Mouse (Mus musculus): ENCODE measurements around the gene Nxpe5. TPM values are rescaled to one million over a fixed set of nuclear protein-coding genes. Genes with fewer than 3 reads are reported as not detected.

The Nxpe5 gene
- polyA plus RNA-seq, 1 experiment, result 0.73 TPM

DNA sequence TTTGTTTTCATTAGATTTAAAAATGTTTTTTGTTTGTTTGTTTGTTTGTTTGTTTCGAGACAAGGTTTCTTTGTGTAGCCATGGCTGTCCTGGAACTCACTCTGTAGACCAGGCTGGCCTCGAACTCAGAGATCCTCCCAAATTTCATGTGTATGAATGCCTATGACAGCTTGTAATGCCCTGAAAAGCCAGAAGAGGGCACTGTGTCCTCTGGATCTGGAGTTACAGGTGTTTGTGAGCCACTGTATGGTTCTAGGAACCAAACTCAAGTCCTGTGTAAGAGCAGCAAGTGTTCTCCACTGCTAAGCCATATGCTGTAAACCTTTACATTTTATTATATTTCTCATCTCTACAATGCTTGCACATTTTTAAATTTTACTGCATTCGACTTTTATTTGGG lies 62.2 kb downstream of the Nxpe5 start:
- DNase-seq, result peak; percentile 31
- Histone ChIP-seq H3K27me3 (ENCODE audit: control insufficient read depth, insufficient read depth, low read length) (no peaks in the 10 kb centered on the region), H3K27ac (ENCODE audit: control insufficient read depth, insufficient read depth, low read length) (no peak overlapping the region), H3K36me3 (ENCODE audit: control insufficient read depth, insufficient read depth, low read length) (no peaks in the 10 kb centered on the region), H3K4me3 (ENCODE audit: control insufficient read depth, insufficient read depth, low read length) (no peak overlapping the region), H3K4me1 (replicated peaks; ENCODE audit: control insufficient read depth, insufficient read depth, low read length) (no peaks in the 10 kb centered on the region)
- TF ChIP-seq POLR2A (IDR thresholded peaks at IDR 0.05; ENCODE audit: control insufficient read depth, extremely low read depth, insufficient read depth, low read length, poor library complexity) (no peak), CTCF (IDR thresholded peaks at IDR 0.05; ENCODE audit: borderline replicate concordance, control insufficient read depth, extremely low read depth, insufficient read depth, low read length, poor library complexity) (no peak)
- WGBS, result 82% methylated on average over 3 of the region's 3 CpGs

- H3K36me3 ChIP-seq (ENCODE audit: control insufficient read depth, insufficient read depth, low read length), result no peaks in the 10 kb centered on the region
- no peaks in the 10 kb centered on the region for H3K4me1 ChIP-seq (replicated peaks; ENCODE audit: control insufficient read depth, insufficient read depth, low read length)
- no peaks in the 10 kb centered on the region for H3K27me3 ChIP-seq (ENCODE audit: control insufficient read depth, insufficient read depth, low read length)
- no peak overlapping the region for H3K27ac ChIP-seq (ENCODE audit: control insufficient read depth, insufficient read depth, low read length)
- DNase-seq, result no peak
- 86% methylated on average over 1 of the region's 1 CpGs for WGBS
- no peak for TF ChIP-seq CTCF (IDR thresholded peaks at IDR 0.05; ENCODE audit: borderline replicate concordance, control insufficient read depth, extremely low read depth, insufficient read depth, low read length, poor library complexity)
- TF ChIP-seq POLR2A (IDR thresholded peaks at IDR 0.05; ENCODE audit: control insufficient read depth, extremely low read depth, insufficient read depth, low read length, poor library complexity), result no peak
- no peak overlapping the region for H3K4me3 ChIP-seq (ENCODE audit: control insufficient read depth, insufficient read depth, low read length)
Observed at GRCm38 (mm10) chr5:138291638-138292037, 65.9 kb downstream of the Nxpe5 start.

DNA sequence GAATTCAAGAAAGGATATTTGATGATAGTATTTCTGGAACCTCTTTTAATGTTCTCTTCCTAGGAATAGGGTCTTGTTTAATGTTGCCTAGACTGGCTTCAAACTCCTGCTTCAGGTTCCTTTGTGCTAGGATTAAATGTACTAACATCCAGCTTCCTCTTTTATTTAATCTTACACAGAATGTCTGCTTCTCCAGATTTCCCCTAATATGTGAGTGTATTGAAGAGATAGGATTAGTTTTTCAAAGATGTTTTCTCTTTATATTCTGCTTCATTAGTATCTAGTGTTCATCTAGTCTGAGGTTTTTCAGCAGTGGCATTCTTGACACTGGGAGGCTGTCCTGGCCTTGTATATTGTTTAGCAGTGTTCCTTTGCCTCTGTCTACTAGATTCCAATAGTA lies 68.5 kb downstream of the Nxpe5 start:
- no peaks in the 10 kb centered on the region for H3K27me3 ChIP-seq (ENCODE audit: control insufficient read depth, insufficient read depth, low read length)
- no peak for DNase-seq
- H3K36me3 ChIP-seq (ENCODE audit: control insufficient read depth, insufficient read depth, low read length), result no peaks in the 10 kb centered on the region
- no peak overlapping the region for H3K27ac ChIP-seq (ENCODE audit: control insufficient read depth, insufficient read depth, low read length)
- H3K4me1 ChIP-seq (replicated peaks; ENCODE audit: control insufficient read depth, insufficient read depth, low read length), result no peaks in the 10 kb centered on the region
- no peak for TF ChIP-seq CTCF (IDR thresholded peaks at IDR 0.05; ENCODE audit: borderline replicate concordance, control insufficient read depth, extremely low read depth, insufficient read depth, low read length, poor library complexity)
- TF ChIP-seq POLR2A (IDR thresholded peaks at IDR 0.05; ENCODE audit: control insufficient read depth, extremely low read depth, insufficient read depth, low read length, poor library complexity), result no peak
- no peak overlapping the region for H3K4me3 ChIP-seq (ENCODE audit: control insufficient read depth, insufficient read depth, low read length)

DNA sequence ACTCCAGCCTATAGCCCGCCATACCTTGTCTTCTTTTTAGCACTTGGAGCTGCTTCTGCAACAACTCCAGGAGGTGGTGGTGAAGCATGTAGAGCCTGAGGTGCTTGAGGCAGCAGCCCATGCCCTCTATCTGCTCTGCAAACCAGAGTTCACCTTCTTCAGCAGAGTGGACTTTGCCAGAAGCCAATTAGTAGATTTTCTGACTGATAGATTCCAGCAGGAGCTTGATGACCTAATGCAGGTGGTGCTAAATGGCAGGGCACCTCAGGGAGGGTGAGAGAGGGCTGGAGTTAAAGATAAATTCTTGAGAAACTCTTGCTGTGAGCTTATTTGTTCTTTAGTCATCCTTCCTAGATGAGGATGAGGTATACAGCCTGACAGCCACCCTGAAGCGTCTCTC lies 73.9 kb downstream of the Nxpe5 start:
- Histone ChIP-seq H3K4me3 (ENCODE audit: control insufficient read depth, insufficient read depth, low read length) (no peak overlapping the region), H3K4me1 (replicated peaks; ENCODE audit: control insufficient read depth, insufficient read depth, low read length) (no peaks in the 10 kb centered on the region), H3K27ac (ENCODE audit: control insufficient read depth, insufficient read depth, low read length) (no peak overlapping the region), H3K36me3 (ENCODE audit: control insufficient read depth, insufficient read depth, low read length) (no peaks in the 10 kb centered on the region), H3K27me3 (ENCODE audit: control insufficient read depth, insufficient read depth, low read length) (no peaks in the 10 kb centered on the region)
- 98% methylated on average over 2 of the region's 2 CpGs for WGBS
- TF ChIP-seq POLR2A (IDR thresholded peaks at IDR 0.05; ENCODE audit: control insufficient read depth, extremely low read depth, insufficient read depth, low read length, poor library complexity) (no peak), CTCF (IDR thresholded peaks at IDR 0.05; ENCODE audit: borderline replicate concordance, control insufficient read depth, extremely low read depth, insufficient read depth, low read length, poor library complexity) (no peak)
- no peak for DNase-seq

Other genes with a start within 250 kb of the Nxpe5 start
- 0.96 TPM in 1 of 2 replicates, not detected in the other for gene Azgp1, start 244.4 kb upstream of the Nxpe5 start, polyA plus RNA-seq (2012; rRNA removed)
- not detected in 2 replicates for gene Smok3a, start 204.6 kb upstream of the Nxpe5 start, polyA plus RNA-seq (2012; rRNA removed)
- not detected in 2 replicates for gene Smok3b, start 204.5 kb upstream of the Nxpe5 start, polyA plus RNA-seq (2012; rRNA removed)
- not detected in 2 replicates for gene Smok3c, start 172.7 kb upstream of the Nxpe5 start, polyA plus RNA-seq (2012; rRNA removed)
- gene Zkscan1, start 140.8 kb upstream of the Nxpe5 start, polyA plus RNA-seq (2012; rRNA removed), result 5.1 and 5.9 TPM in 2 replicates
- 11.1 and 13.0 TPM in 2 replicates for gene Zscan21, start 109.0 kb upstream of the Nxpe5 start, polyA plus RNA-seq (2012; rRNA removed)
- gene Zfp113, start 70.2 kb upstream of the Nxpe5 start, polyA plus RNA-seq (2012; rRNA removed), result 3.3 and 3.6 TPM in 2 replicates
- 78.7 and 92.0 TPM in 2 replicates for gene Cops6, start 64.8 kb upstream of the Nxpe5 start, polyA plus RNA-seq (2012; rRNA removed)
- 42.9 and 44.2 TPM in 2 replicates for gene Ap4m1, start 53.9 kb upstream of the Nxpe5 start, polyA plus RNA-seq (2012; rRNA removed)
- gene Mcm7, start 53.5 kb upstream of the Nxpe5 start, polyA plus RNA-seq (2012; rRNA removed), result 181 and 227 TPM in 2 replicates
- gene Taf6, start 38.4 kb upstream of the Nxpe5 start, polyA plus RNA-seq (2012; rRNA removed), result 106 and 108 TPM in 2 replicates
- gene Cnpy4, start 38.4 kb upstream of the Nxpe5 start, polyA plus RNA-seq (2012; rRNA removed), result 8.9 and 9.2 TPM in 2 replicates
- gene Mblac1, start 31.6 kb upstream of the Nxpe5 start, polyA plus RNA-seq (2012; rRNA removed), result 6.7 and 7.6 TPM in 2 replicates
- 131 and 162 TPM in 2 replicates for gene Lamtor4, start 29.6 kb downstream of the Nxpe5 start, polyA plus RNA-seq (2012; rRNA removed)
- 142 and 146 TPM in 2 replicates for gene BC037034, start 38.1 kb downstream of the Nxpe5 start, polyA plus RNA-seq (2012; rRNA removed)
- gene Gal3st4, start 46.9 kb downstream of the Nxpe5 start, polyA plus RNA-seq (2012; rRNA removed), result 1.3 and 1.4 TPM in 2 replicates
- gene Gm43720, start 54.1 kb downstream of the Nxpe5 start, polyA plus RNA-seq (2012; rRNA removed), result 0.04 and 0.08 TPM in 2 replicates
- gene Gpc2, start 54.1 kb downstream of the Nxpe5 start, polyA plus RNA-seq (2012; rRNA removed), result 35.8 and 41.6 TPM in 2 replicates
- gene Stag3, start 54.3 kb downstream of the Nxpe5 start, polyA plus RNA-seq (2012; rRNA removed), result 4.7 and 5.4 TPM in 2 replicates
- 2.8 TPM in 2 replicates for gene Pvrig, start 116.1 kb downstream of the Nxpe5 start, polyA plus RNA-seq (2012; rRNA removed)
- 8.1 and 8.4 TPM in 2 replicates for gene Zfp157, start 215.6 kb downstream of the Nxpe5 start, polyA plus RNA-seq (2012; rRNA removed)